Mouse (Mus musculus) brain, embryonic 14.5 days (tissue): ENCODE measurements at regions not wholly inside any gene's neighbourhood (a gene's known extent, or its start where the extent isn't known, plus 50 kb on each side); places are given as distances from the start of the nearest gene placed in this dataset.

Experiments used
- CTCF ChIP-seq: fragments of 200-500 bp; IDR thresholded peaks from 2 replicates; pipeline ENCODE4 v1.5.1; 2012; ENCODE audit warnings: inconsistent platforms, mild to moderate bottlenecking, moderate library complexity, borderline replicate concordance; ENCODE audit not compliant: insufficient read depth, insufficient read length; ENCODE audit errors: extremely low read depth
- POLR2A ChIP-seq: fragments of 200-500 bp; IDR thresholded peaks from 2 replicates; pipeline ENCODE4 v1.6.1; 2012; ENCODE audit warnings: mild to moderate bottlenecking, inconsistent platforms, borderline replicate concordance; ENCODE audit not compliant: poor library complexity, insufficient read depth, insufficient read length, severe bottlenecking; ENCODE audit errors: extremely low read depth

- TF ChIP-seq CTCF (no peak), POLR2A (no peak)
Observed at GRCm38 (mm10) chr12:92013979-92014378, 165.0 kb upstream of the Sel1l start.
